Mouse (Mus musculus) layer of hippocampus, adult 9-11 months (tissue): Measurements from ENCODE around the gene Inhbb.

Source experiments
- DNase-seq: peaks from one replicate; pipeline ENCODE4 v3.0.0; 2022

Inhbb gene

DNA sequence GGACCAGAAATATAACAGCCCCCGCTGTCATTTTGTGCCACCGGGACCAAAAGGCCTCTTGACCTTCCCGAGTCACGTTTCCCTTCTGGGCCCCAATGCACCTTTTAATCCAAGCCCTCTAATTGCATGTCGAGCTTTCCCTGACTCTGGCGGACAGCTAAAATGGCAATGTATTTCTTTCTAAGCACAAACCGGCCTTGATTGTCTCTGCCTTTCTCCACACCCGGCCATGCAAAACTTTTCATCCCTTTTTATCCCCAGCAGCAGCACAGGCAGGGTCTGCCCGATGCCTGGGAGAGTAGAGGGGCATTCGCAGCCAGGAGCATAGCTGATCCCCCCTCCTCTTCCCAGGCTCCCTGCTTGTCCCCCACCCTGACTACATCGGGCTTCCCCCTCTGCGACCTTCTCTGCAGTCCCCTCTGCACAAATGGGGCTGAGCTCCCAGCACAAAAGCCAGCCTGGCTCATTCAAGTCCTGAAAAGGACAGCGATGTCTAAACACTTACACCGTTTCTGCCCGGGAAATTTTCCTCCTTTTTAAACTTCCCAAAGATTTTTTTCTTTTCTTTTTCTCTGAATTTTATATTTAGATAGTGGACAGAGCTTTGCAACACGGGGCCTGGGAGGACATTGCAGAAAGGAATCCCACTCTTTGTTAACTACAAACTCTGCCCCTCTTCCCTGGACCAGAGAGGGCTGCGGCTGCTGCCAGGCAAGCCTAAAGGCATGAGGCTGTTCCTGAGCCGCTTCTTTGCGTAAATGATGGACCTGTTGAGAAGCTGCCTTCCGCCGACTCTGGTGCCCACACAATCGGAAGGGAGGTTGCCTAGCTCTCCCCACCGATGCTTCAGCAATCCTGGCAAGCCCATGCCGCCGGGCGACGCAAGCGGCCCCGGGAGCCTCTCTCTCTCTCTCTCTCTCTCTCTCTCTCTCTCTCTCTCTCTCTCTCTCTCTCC, 2.6 kb downstream of the Inhbb start:
- no peak for DNase-seq

DNA sequence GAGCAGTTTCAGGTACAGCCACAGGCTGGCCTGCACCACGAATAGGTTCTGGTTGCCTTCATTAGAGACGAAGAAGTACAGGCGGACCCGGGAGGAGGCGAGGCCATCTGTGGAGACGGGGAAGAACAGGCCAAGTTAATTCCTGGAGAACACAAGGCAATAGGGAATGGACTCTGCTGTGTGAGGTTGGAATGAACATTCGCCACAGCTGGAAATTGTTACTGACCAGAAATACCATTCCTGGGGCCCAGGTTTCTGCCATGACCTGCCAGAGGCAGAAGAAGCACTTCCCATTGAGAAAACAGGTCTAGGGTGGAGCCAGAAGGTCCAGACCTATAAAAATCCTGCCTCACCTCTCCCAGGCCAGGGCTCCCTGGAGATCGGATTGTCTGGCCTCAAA, 4.1 kb downstream of the Inhbb start:
- no peak for DNase-seq

GRCm38 (mm10) chr1:119417542-119417941, 4.5 kb downstream of the Inhbb start:
- DNase-seq = no peak

- no peak for DNase-seq
Observed at GRCm38 (mm10) chr1:119416610-119417009, 5.4 kb downstream of the Inhbb start.

GRCm38 (mm10) chr1:119416177-119416576, 5.9 kb downstream of the Inhbb start:
- no peak for DNase-seq

GRCm38 (mm10) chr1:119415151-119415550, 6.9 kb downstream of the Inhbb start:
- DNase-seq = no peak

DNA sequence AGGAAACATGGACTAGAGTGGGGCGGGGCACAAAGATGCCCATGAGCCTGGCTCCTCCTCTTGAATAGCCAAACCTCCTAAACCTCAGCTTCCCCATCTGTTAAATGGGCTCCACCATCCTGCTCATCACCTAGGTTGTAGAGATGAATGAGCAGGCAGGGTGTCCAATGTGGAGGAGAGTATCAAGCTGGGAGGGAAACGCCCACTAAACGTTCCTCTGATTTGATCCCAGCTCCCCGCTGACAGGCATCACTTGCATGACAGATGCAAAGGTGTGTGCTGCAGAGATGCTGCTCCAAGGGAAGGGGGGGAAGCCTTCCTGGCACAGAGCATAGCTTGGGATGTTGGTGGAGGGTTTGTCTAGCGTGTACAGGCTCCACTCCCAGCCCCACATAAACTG, 11.4 kb downstream of the Inhbb start:
- DNase-seq = no peak

GRCm38 (mm10) chr1:119409599-119410168, 12.4 kb downstream of the Inhbb start:
- no peak for DNase-seq

- DNase-seq = no peak
Observed at GRCm38 (mm10) chr1:119409106-119409505, 12.9 kb downstream of the Inhbb start.

GRCm38 (mm10) chr1:119407691-119408315, 14.2 kb downstream of the Inhbb start:
- DNase-seq = no peak

DNA sequence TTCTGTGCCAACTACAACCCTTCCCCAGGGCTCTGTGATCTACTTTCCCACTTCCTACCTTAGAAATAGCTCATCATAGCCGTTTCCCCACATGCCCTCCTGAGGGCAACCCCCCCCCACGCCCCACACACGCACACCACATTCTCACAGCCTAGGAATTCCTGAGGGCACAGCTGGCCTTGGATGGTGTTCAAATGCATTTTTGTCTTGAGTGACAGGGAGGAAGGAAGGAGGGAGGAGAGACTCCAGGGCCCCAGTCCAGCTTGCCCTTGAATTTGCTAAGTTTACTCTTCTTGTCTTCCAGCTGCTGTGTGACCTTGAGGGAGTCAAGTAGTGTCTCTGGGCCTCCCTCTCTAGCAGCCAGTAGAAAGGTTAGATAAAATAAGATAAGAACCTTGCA, 17.2 kb downstream of the Inhbb start:
- no peak for DNase-seq

DNA sequence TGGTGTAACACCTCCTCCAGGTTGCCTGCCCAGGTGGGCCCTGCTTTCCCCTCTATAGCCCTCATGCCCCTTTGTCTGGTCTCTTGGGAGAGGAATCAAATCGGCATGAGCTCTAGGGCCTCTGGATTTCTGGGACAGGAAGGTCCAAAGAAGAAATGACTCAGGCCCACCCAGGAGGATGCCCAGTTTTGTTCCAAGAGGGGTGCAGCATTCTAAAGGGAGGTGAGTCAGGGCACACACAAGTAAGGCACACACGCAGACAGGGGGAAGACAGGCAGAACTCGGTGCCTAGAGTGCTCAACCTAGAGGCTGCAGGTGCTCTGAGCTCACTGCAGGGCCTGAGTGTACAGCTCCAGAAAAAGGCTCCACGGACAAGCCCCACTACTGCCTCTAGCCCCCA, 17.7 kb downstream of the Inhbb start:
- no peak for DNase-seq

DNA sequence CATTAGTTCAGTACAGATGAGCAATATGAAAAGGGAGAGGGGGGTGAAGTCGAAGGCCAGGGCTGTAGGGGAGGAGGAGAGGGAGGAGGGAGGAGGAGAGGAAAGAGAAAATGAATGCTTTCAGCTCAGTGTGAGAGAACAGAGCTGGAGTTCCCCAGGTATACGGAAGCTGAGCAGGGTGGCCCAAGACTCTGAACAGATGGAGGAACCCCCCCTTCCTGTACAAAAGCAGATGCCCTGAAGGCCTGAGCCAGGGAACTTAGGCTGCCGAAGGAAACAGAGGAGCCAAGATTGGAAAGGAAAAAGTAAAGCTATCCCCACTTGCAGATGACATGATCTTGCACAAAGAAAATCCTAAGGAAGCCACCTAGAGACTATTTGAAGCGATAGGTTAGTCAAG, 20.8 kb downstream of the Inhbb start:
- DNase-seq = no peak

DNA sequence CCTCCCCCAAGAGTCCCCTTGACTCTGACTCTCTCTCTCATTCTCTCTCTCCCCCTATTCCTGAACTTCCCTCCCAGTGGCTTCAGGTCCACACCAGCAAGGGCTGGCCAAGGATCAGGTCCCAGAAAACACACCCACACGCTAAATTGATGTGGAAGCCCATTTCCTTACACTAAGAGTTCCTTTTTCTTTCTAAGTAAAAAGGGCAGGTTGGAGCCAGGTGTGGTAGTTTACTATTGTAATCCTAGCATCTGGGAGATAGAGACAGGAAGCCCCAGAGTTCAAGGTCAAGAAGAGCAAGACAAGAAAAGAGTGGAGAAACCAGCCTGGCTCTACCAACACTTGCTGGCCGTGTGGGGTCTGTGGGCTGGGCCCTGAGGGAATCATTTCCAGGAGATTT, 23.4 kb downstream of the Inhbb start:
- no peak for DNase-seq

- no peak for DNase-seq
Observed at GRCm38 (mm10) chr1:119397839-119398238, 24.2 kb downstream of the Inhbb start.

GRCm38 (mm10) chr1:119391311-119391710, 30.7 kb downstream of the Inhbb start:
- no peak for DNase-seq

- DNase-seq = no peak
Observed at GRCm38 (mm10) chr1:119390676-119391075, 31.4 kb downstream of the Inhbb start.

DNA sequence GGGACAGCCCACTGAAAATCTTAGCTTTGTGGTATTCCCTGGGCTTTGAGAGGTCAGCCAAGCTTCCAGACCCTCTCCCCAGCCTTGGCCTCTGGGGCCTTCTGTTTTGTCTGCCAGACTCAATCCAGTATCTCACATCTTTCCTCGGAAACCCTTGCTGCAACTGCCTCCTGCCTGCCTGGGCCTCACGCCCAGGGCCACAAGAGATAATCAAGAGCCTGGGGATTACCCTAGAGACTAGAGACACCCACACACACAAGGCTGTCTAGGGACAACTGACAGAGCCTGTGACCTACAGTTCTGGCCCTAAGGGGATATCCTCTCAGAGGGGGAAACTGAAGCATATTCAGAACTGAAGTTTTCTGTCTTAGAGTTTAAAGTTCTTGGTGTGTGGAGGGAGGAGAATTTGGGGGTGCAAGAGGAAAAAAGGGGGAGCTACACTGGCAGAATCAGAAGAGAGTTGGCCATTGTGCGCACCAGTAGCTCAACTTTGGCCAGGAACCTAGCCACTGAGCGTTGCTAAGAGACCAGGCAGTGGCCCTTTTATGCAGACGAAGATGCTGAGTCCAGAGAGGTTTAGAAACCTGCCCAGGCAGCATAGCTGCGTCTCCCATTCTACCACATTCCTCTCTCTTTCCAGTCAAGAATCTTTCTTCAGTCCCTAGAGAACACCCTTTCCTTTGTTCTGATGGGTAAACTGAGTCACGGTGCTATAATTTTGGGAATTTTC, 32.1 kb downstream of the Inhbb start:
- DNase-seq = no peak

- peak; percentile 33 for DNase-seq
Observed at GRCm38 (mm10) chr1:119388664-119389396, 33.2 kb downstream of the Inhbb start.

- no peak for DNase-seq
Observed at GRCm38 (mm10) chr1:119386306-119386705, 35.7 kb downstream of the Inhbb start.

- peak; percentile 81 for DNase-seq
Observed at GRCm38 (mm10) chr1:119383916-119384315, 38.1 kb downstream of the Inhbb start.

- DNase-seq = no peak
Observed at GRCm38 (mm10) chr1:119380609-119381008, 41.4 kb downstream of the Inhbb start.

GRCm38 (mm10) chr1:119375376-119375775, 46.7 kb downstream of the Inhbb start:
- no peak for DNase-seq
